Mouse (Mus musculus) urinary bladder, postnatal 10 days (tissue): ENCODE results near the gene Cldn34c2.
"Not testable (repeated sequence)": the region's sequence is repeated elsewhere in the genome, so short reads cannot be mapped to it uniquely, and the experiment has no call there.

Experiments
- DNase-seq: peaks from one replicate; pipeline ENCODE4 v3.0.0; 2022; ENCODE audit warnings: low spot score

Cldn34c2 gene

GRCm38 (mm10) chrX:123581400-123581799, at the start of gene Cldn34c2:
TSS of gene Cldn34c2 (plus strand) at chrX:123581700.
- DNase-seq, result not testable (repeated sequence)

GRCm38 (mm10) chrX:123551378-123551777, 30.1 kb upstream of the Cldn34c2 start:
- DNase-seq, result not testable (repeated sequence)

- not testable (repeated sequence) for DNase-seq
Observed at GRCm38 (mm10) chrX:123612158-123612828, 30.8 kb downstream of the Cldn34c2 start.
